Mouse (Mus musculus) CD4-positive, CD25-positive, alpha-beta regulatory T cell, adult 4 months (primary cell): ENCODE measurements around the gene Lrp1. TPM values are rescaled to one million over a fixed set of nuclear protein-coding genes. Genes with fewer than 3 reads are reported as not detected.

Source experiments
- ATAC-seq: one replicate; pipeline ENCODE4 v1.8.0; 2017
- polyA plus RNA-seq, 2 experiments: library from polyadenylated mRNA; unstranded; fragments of 100-300 nt; shearing (Covaris generic); gene quantifications; one replicate each; pipeline ENCODE4 v1.2.1; 2017

Lrp1 gene
- polyA plus RNA-seq, 2 experiments from 2014 or later: 0.30 to 0.96 TPM

GRCm38 (mm10) chr10:127590831-127591451, 30.0 kb downstream of the Lrp1 start:
- no peak for ATAC-seq

- no peak for ATAC-seq
Measured at GRCm38 (mm10) chr10:127590256-127590655, 30.7 kb downstream of the Lrp1 start.

- ATAC-seq: no peak
Measured at GRCm38 (mm10) chr10:127587776-127588175, 33.2 kb downstream of the Lrp1 start.

- peak; percentile 67 for ATAC-seq
Measured at GRCm38 (mm10) chr10:127586209-127586608, 34.7 kb downstream of the Lrp1 start.

GRCm38 (mm10) chr10:127585598-127585997, 35.4 kb downstream of the Lrp1 start:
- ATAC-seq: no peak

- ATAC-seq: no peak
Measured at GRCm38 (mm10) chr10:127583649-127584048, 37.3 kb downstream of the Lrp1 start.

GRCm38 (mm10) chr10:127581291-127581690, 39.7 kb downstream of the Lrp1 start:
- ATAC-seq: no peak

- ATAC-seq: no peak
Measured at GRCm38 (mm10) chr10:127577982-127578381, 43.0 kb downstream of the Lrp1 start.

GRCm38 (mm10) chr10:127577156-127577555, 43.8 kb downstream of the Lrp1 start:
- ATAC-seq: no peak

- no peak for ATAC-seq
Measured at GRCm38 (mm10) chr10:127576381-127576961, 44.5 kb downstream of the Lrp1 start.

- no peak for ATAC-seq
Measured at GRCm38 (mm10) chr10:127575741-127576140, 45.2 kb downstream of the Lrp1 start.

- ATAC-seq: no peak
Measured at GRCm38 (mm10) chr10:127572281-127572680, 48.7 kb downstream of the Lrp1 start.

GRCm38 (mm10) chr10:127570937-127571641, 49.9 kb downstream of the Lrp1 start:
- ATAC-seq: no peak

- no peak for ATAC-seq
Measured at GRCm38 (mm10) chr10:127570384-127570783, 50.6 kb downstream of the Lrp1 start.

- ATAC-seq: no peak
Measured at GRCm38 (mm10) chr10:127569450-127569849, 51.5 kb downstream of the Lrp1 start.

- no peak for ATAC-seq
Measured at GRCm38 (mm10) chr10:127566553-127567326, 54.2 kb downstream of the Lrp1 start.

- ATAC-seq: no peak
Measured at GRCm38 (mm10) chr10:127564301-127564700, 56.6 kb downstream of the Lrp1 start.

- ATAC-seq: no peak
Measured at GRCm38 (mm10) chr10:127563840-127564239, 57.1 kb downstream of the Lrp1 start.

GRCm38 (mm10) chr10:127561145-127561544, 59.8 kb downstream of the Lrp1 start:
- ATAC-seq: no peak

- no peak for ATAC-seq
Measured at GRCm38 (mm10) chr10:127557397-127557796, 63.6 kb downstream of the Lrp1 start.

- ATAC-seq: no peak
Measured at GRCm38 (mm10) chr10:127555703-127556102, 65.2 kb downstream of the Lrp1 start.

- no peak for ATAC-seq
Measured at GRCm38 (mm10) chr10:127549892-127550291, 71.1 kb downstream of the Lrp1 start.

GRCm38 (mm10) chr10:127548236-127548635, 72.7 kb downstream of the Lrp1 start:
- no peak for ATAC-seq
